8 mouse cellular contexts compared by ENCODE assay signal in the genomic region with DNA sequence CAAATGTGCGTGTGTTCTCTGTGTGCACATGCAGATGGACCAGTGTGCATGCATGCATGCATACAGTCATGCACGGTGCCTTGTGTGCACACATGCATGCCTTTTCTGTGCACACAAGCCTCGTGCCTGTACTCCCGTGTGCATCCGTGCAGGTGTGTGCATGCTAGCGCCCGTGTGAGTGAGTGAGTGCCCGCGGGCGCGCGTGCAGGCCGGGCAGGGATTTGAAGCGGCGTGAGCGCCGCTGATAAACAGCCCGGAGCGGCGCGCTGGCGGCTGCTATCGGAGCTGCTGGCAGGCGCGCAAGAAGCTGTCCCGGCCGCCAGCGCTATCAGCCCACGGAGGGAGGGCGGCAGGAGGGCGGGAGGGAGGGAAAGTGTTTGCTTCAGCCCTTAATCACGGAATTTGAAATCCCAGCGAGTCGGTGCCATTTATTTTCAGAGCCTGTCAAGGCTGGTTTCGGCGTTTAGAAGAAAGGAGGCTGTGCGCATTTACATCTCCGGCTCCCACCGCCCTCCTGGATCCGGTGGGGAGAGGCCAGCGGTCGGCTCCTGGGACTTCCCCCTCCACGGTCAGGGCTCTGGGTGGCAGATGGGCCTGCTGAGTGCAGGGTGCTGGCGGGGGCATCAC.
DNase-seq lines count a peak whose midpoint lies in the region; ATAC-seq and TF ChIP-seq lines count a peak whose summit lies in the region.

No protein-coding gene starts in this region.

- peak overlapping the region; percentile 22 for H3K4me3 ChIP-seq in forebrain, postnatal 0 days (ENCODE audit: low read depth, low read length)
- H3K4me3 ChIP-seq in hindbrain, embryonic 12.5 days = peak overlapping the region; percentile 28
- H3K4me3 ChIP-seq in lung, postnatal 0 days (ENCODE audit: low read depth, low read length) = peak overlapping the region; percentile 24; the same call in 1 of the 2 replicates

- peaks cover 11% of the 10 kb centered on the region; the same call in 1 of the 2 replicates for H3K9me3 ChIP-seq in forebrain, postnatal 0 days (ENCODE audit: low read length)
- H3K9me3 ChIP-seq in hindbrain, embryonic 12.5 days (replicated peaks) = peaks cover 17% of the 10 kb centered on the region
- H3K9me3 ChIP-seq in lung, postnatal 0 days (ENCODE audit: low read length) = no peaks in the 10 kb centered on the region

- H3K9ac ChIP-seq in forebrain, postnatal 0 days = peak overlapping the region; percentile 60
- H3K9ac ChIP-seq in hindbrain, embryonic 12.5 days = peak overlapping the region; percentile 67
- H3K9ac ChIP-seq in lung, postnatal 0 days (replicated peaks; ENCODE audit: low read depth) = 0 out of 2 replicates have a peak overlapping the region, but pooled peaks have one; percentile 12

- WGBS in forebrain, postnatal 0 days = under 1% methylated on average over 42 of the region's 44 CpGs
- WGBS in hindbrain, embryonic 12.5 days = under 1% methylated on average over 43 of the region's 44 CpGs
- WGBS in lung, postnatal 0 days = 1% methylated on average over 39 of the region's 44 CpGs

- peak; percentile 90 for ATAC-seq in forebrain, postnatal 0 days
- peak; percentile 78 for ATAC-seq in hindbrain, embryonic 12.5 days (ENCODE audit: low FRiP score)
- ATAC-seq in lung, postnatal 0 days = peak; percentile 75

- peak overlapping the region; percentile 94 for H3K27ac ChIP-seq in forebrain, postnatal 0 days (ENCODE audit: low read depth, low read length)
- peak overlapping the region; percentile 96 for H3K27ac ChIP-seq in hindbrain, embryonic 12.5 days
- peak overlapping the region; percentile 80 for H3K27ac ChIP-seq in lung, postnatal 0 days (ENCODE audit: low read length)

- no peak for TF ChIP-seq EP300 in lung, postnatal 0 days (IDR thresholded peaks at IDR 0.05)

- H3K27me3 ChIP-seq in forebrain, postnatal 0 days (ENCODE audit: insufficient read depth, low read length) = no peaks in the 10 kb centered on the region
- no peaks in the 10 kb centered on the region for H3K27me3 ChIP-seq in hindbrain, embryonic 12.5 days
- H3K27me3 ChIP-seq in lung, postnatal 0 days (replicated peaks; ENCODE audit: insufficient read depth, low read length) = no peaks in the 10 kb centered on the region

- peaks cover 19% of the 10 kb centered on the region; the same call in 1 of the 2 replicates for H3K4me1 ChIP-seq in forebrain, postnatal 0 days (ENCODE audit: insufficient read depth)
- peaks cover 30% of the 10 kb centered on the region for H3K4me1 ChIP-seq in hindbrain, embryonic 12.5 days
- peaks cover 16% of the 10 kb centered on the region; the same call in 1 of the 2 replicates for H3K4me1 ChIP-seq in lung, postnatal 0 days (ENCODE audit: insufficient read depth, low read depth, low read length)

- peak overlapping the region; percentile 49 for H3K4me2 ChIP-seq in forebrain, postnatal 0 days (ENCODE audit: low read depth)
- H3K4me2 ChIP-seq in hindbrain, embryonic 12.5 days (replicated peaks) = peak overlapping the region; percentile 60
- peak overlapping the region; percentile 58 for H3K4me2 ChIP-seq in lung, postnatal 0 days (replicated peaks; ENCODE audit: low read depth, low read length)

- H3K36me3 ChIP-seq in forebrain, postnatal 0 days (ENCODE audit: insufficient read depth) = no peaks in the 10 kb centered on the region
- H3K36me3 ChIP-seq in hindbrain, embryonic 12.5 days = no peaks in the 10 kb centered on the region
- H3K36me3 ChIP-seq in lung, postnatal 0 days (ENCODE audit: insufficient read depth, low read length) = no peaks in the 10 kb centered on the region

- no peak; the same call in none of the 2 replicates for TF ChIP-seq CTCF in forebrain, postnatal 0 days (IDR thresholded peaks at IDR 0.05; ENCODE audit: low read depth)
- TF ChIP-seq CTCF in lung, postnatal 0 days (IDR thresholded peaks at IDR 0.05) = peak; percentile 15; the same call in 1 of the 2 replicates

- peak; percentile 48 for DNase-seq in MN1 (ENCODE audit: low spot score)
- DNase-seq in cerebellum, adult 18-20 months = peak; percentile 63 to 81
- DNase-seq in forebrain, postnatal 0 days = peak; percentile 90
- peak; percentile 51 to 71 for DNase-seq in layer of hippocampus, postnatal 25 days (ENCODE audit: extremely low spot score in 1 of 2, low spot score in 1 of 2)
- DNase-seq in lung, postnatal 0 days (ENCODE audit: low spot score) = peak; percentile 83
- peak; percentile 57 for DNase-seq in retina, postnatal 7 days (ENCODE audit: low read depth, low spot score)
- no peak for DNase-seq in thymus, postnatal 25 days

Comparison
In these comparisons a context has a peak if more than half of its experiments do, and no peak if none do; other contexts are left out.
1. H3K9ac ChIP-seq: peak in every context shown above with its lines; median percentile 67 in hindbrain, embryonic 12.5 days; 60 in forebrain, postnatal 0 days; 12 in lung, postnatal 0 days.